In genomic region chr2:52405238-52405637, GRCm38 (mm10) we compare ENCODE assay signal across 30 mouse cellular contexts.
"Had no signal": no experiment of that assay in that cellular context is flagged by ENCODE, and none has a peak within 500 bp of the region (broad histone marks: within the 10 kb centered on the region; RNA-seq: fewer than 3 reads in every experiment).

No protein-coding gene starts in this region.

- DNase-seq: left cerebral cortex, postnatal 4 days; liver; liver, embryonic 13.5 days; liver, postnatal 0 days; lung, adult 18-20 months; lung, adult 2 months; lung, embryonic 14.5 days; lung, postnatal 10 days; lung, postnatal 14 days; lung, postnatal 36 days; lung, postnatal 4 days; midbrain, embryonic 14.5 days had no signal

- ATAC-seq: liver, embryonic 12.5 days; liver, postnatal 0 days; lung, postnatal 0 days; midbrain, embryonic 15.5 days; midbrain, embryonic 16.5 days had no signal

- H3K4me1 ChIP-seq: limb, embryonic 10.5 days; limb, embryonic 12.5 days; limb, embryonic 13.5 days; limb, embryonic 15.5 days; liver, embryonic 12.5 days; liver, embryonic 13.5 days; liver, embryonic 15.5 days; lung, embryonic 15.5 days; midbrain, embryonic 12.5 days; midbrain, embryonic 15.5 days; neural tube, embryonic 12.5 days had no signal

- H3K4me3 ChIP-seq: left cerebral cortex, adult 2 months; limb, embryonic 10.5 days; limb, embryonic 12.5 days; limb, embryonic 13.5 days; limb, embryonic 15.5 days; liver, embryonic 12.5 days; liver, embryonic 13.5 days; liver, embryonic 15.5 days; lung, embryonic 15.5 days; megakaryocyte, embryonic 14.5 days; midbrain, embryonic 12.5 days; midbrain, embryonic 15.5 days; neural tube, embryonic 12.5 days had no signal

- H3K4me2 ChIP-seq: limb, embryonic 12.5 days; limb, embryonic 13.5 days; limb, embryonic 15.5 days; liver, embryonic 11.5 days; liver, embryonic 12.5 days; liver, embryonic 13.5 days; liver, embryonic 15.5 days; lung, embryonic 14.5 days; lung, embryonic 15.5 days; midbrain, embryonic 11.5 days; midbrain, embryonic 12.5 days; midbrain, embryonic 15.5 days; neural tube, embryonic 12.5 days had no signal

- H3K27ac ChIP-seq: left cerebral cortex, adult 2 months; limb, embryonic 10.5 days; limb, embryonic 12.5 days; limb, embryonic 13.5 days; limb, embryonic 15.5 days; liver, embryonic 12.5 days; liver, embryonic 13.5 days; liver, embryonic 14.5 days; liver, embryonic 15.5 days; lung, embryonic 15.5 days; macrophage; midbrain, embryonic 12.5 days; midbrain, embryonic 15.5 days; neural tube, embryonic 12.5 days had no signal

- H3K27me3 ChIP-seq: limb, embryonic 12.5 days; limb, embryonic 13.5 days; limb, embryonic 15.5 days; liver, embryonic 12.5 days; liver, embryonic 13.5 days; liver, embryonic 15.5 days; lung, embryonic 15.5 days; megakaryocyte, embryonic 14.5 days; midbrain, embryonic 12.5 days; midbrain, embryonic 15.5 days; neural tube, embryonic 12.5 days had no signal

- H3K9ac ChIP-seq: limb, embryonic 12.5 days; limb, embryonic 13.5 days; limb, embryonic 15.5 days; liver, embryonic 12.5 days; liver, embryonic 13.5 days; liver, embryonic 14.5 days; liver, embryonic 15.5 days; liver, postnatal 0 days; lung, embryonic 14.5 days; lung, embryonic 15.5 days; midbrain, embryonic 12.5 days; midbrain, embryonic 15.5 days; neural tube, embryonic 12.5 days had no signal
